Mouse (Mus musculus) stomach, postnatal 0 days (tissue): Measurements from ENCODE around the gene Asb13. TPM values are rescaled to one million over a fixed set of nuclear protein-coding genes. Genes with fewer than 3 reads are reported as not detected.

ENCODE experiments used
- ATAC-seq: fragments of 200-750 bp; cut with Nextera tagmentation; 2 replicates; pipeline ENCODE4 v1.8.0; 2017; ENCODE audit not compliant: low FRiP score, low TSS enrichment
- DNase-seq: peaks from one replicate; pipeline ENCODE4 v3.0.0-alpha.2; 2016; ENCODE audit warnings: low spot score
- H3K27ac ChIP-seq: fragments of 300-500 bp; sonication (generic); replicated peaks from 2 replicates; pipeline ENCODE4 v1.5.1; 2014; ENCODE audit warnings: mild to moderate bottlenecking, control low read depth
- H3K27me3 ChIP-seq: fragments of 300-500 bp; sonication (generic); 2 replicates; pipeline ENCODE4 v1.6.1; 2014; ENCODE audit warnings: low read length; ENCODE audit not compliant: control insufficient read depth, insufficient read depth
- H3K36me3 ChIP-seq: fragments of 300-500 bp; sonication (generic); 2 replicates; pipeline ENCODE4 v1.6.1; 2014; ENCODE audit warnings: low read length, mixed read lengths; ENCODE audit not compliant: control insufficient read depth, insufficient read depth
- H3K4me1 ChIP-seq: fragments of 300-500 bp; sonication (generic); replicated peaks from 2 replicates; pipeline ENCODE4 v1.6.1; 2014; ENCODE audit warnings: antibody characterized with exemption; ENCODE audit not compliant: control insufficient read depth, insufficient read depth
- H3K4me2 ChIP-seq: fragments of 300-500 bp; sonication (generic); replicated peaks from 2 replicates; pipeline ENCODE4 v1.6.1; 2014; ENCODE audit warnings: low read depth, mild to moderate bottlenecking, control low read depth, moderate library complexity
- H3K4me3 ChIP-seq: fragments of 300-500 bp; sonication (generic); 2 replicates; pipeline ENCODE4 v1.5.1; 2014; ENCODE audit warnings: low read depth, low read length, control low read depth
- H3K9ac ChIP-seq: fragments of 300-500 bp; sonication (generic); 2 replicates; pipeline ENCODE4 v1.6.1; 2014; ENCODE audit warnings: mild to moderate bottlenecking, low read length, control low read depth, mixed read lengths
- H3K9me3 ChIP-seq: fragments of 300-500 bp; sonication (generic); 2 replicates; pipeline ENCODE4 v1.6.1; 2016; ENCODE audit warnings: low read length; ENCODE audit not compliant: control insufficient read depth
- CTCF ChIP-seq: IDR thresholded peaks from 2 replicates; pipeline ENCODE4 v1.5.1; 2016; ENCODE audit warnings: antibody characterized with exemption, low read depth, mild to moderate bottlenecking, moderate library complexity
- EP300 ChIP-seq: optimal IDR thresholded peaks from 2 replicates; pipeline ENCODE3; 2016; ENCODE audit warnings: antibody characterized with exemption
- WGBS: fragments of 180-500 bp; shearing (Covaris S2); extraction: QIAGEN DNeasy Blood & Tissue Kit; methylation state at CpG from one replicate; pipeline ENCODE4 v1.1.7; 2014; 5-methylcytosine and 5-hydroxymethylcytosine counted together
- polyA plus RNA-seq: library from polyadenylated mRNA; unstranded; fragments of >200 nt; fragmentation: Nextera tagmentation; extraction: Ambion mirVana; gene quantifications from 2 replicates; pipeline ENCODE4 v1.2.1, GENCODE M21; 2015

Asb13 gene
- polyA plus RNA-seq, 1 experiment from 2014 or later: 12.9 TPM

GRCm38 (mm10) chr13:3668068-3668467, 34.2 kb downstream of the Asb13 start:
- DNase-seq (no peak), ATAC-seq (no peak)
- Histone ChIP-seq H3K4me2 (no peak overlapping the region), H3K9me3 (no peaks in the 10 kb centered on the region), H3K4me3 (no peak overlapping the region), H3K27me3 (no peaks in the 10 kb centered on the region), H3K36me3 (no peaks in the 10 kb centered on the region), H3K9ac (no peak overlapping the region), H3K4me1 (no peaks in the 10 kb centered on the region), H3K27ac (no peak overlapping the region)
- 89% methylated on average over 3 of the region's 3 CpGs for WGBS
- no peak for TF ChIP-seq CTCF
- no peak for TF ChIP-seq EP300

- no peaks in the 10 kb centered on the region for H3K9me3 ChIP-seq
- DNase-seq (no peak), ATAC-seq (no peak)
- no peaks in the 10 kb centered on the region for H3K4me1 ChIP-seq
- H3K27ac ChIP-seq: no peak overlapping the region
- no peak overlapping the region for H3K4me3 ChIP-seq
- H3K4me2 ChIP-seq: no peak overlapping the region
- TF ChIP-seq CTCF (0 out of 2 replicates have a peak, but pooled peaks have one; percentile 14), EP300 (no peak)
- no peaks in the 10 kb centered on the region for H3K27me3 ChIP-seq
- H3K9ac ChIP-seq: no peak overlapping the region
- WGBS: 82% methylated on average over 1 of the region's 1 CpGs
- no peaks in the 10 kb centered on the region for H3K36me3 ChIP-seq
These were observed 35.8 kb downstream of the Asb13 start for GRCm38 (mm10) chr13:3669611-3670010.

- Histone ChIP-seq H3K36me3 (no peaks in the 10 kb centered on the region), H3K4me3 (no peak overlapping the region), H3K27me3 (no peaks in the 10 kb centered on the region), H3K4me2 (no peak overlapping the region), H3K9ac (no peak overlapping the region), H3K9me3 (no peaks in the 10 kb centered on the region), H3K4me1 (no peaks in the 10 kb centered on the region), H3K27ac (no peak overlapping the region)
- ATAC-seq (no peak), DNase-seq (no peak)
- 70% methylated on average over 1 of the region's 1 CpGs for WGBS
- no peak for TF ChIP-seq EP300
- no peak for TF ChIP-seq CTCF
These were observed 36.2 kb downstream of the Asb13 start for GRCm38 (mm10) chr13:3670039-3670438.

- Histone ChIP-seq H3K36me3 (no peaks in the 10 kb centered on the region), H3K9me3 (no peaks in the 10 kb centered on the region), H3K9ac (no peak overlapping the region), H3K4me3 (no peak overlapping the region), H3K4me1 (no peaks in the 10 kb centered on the region), H3K27ac (no peak overlapping the region), H3K27me3 (no peaks in the 10 kb centered on the region), H3K4me2 (no peak overlapping the region)
- TF ChIP-seq CTCF (no peak), EP300 (no peak)
- 77% methylated on average over 3 of the region's 3 CpGs for WGBS
- DNase-seq: no peak
- no peak for ATAC-seq
These were observed 39.3 kb downstream of the Asb13 start for GRCm38 (mm10) chr13:3673151-3673550.

DNA sequence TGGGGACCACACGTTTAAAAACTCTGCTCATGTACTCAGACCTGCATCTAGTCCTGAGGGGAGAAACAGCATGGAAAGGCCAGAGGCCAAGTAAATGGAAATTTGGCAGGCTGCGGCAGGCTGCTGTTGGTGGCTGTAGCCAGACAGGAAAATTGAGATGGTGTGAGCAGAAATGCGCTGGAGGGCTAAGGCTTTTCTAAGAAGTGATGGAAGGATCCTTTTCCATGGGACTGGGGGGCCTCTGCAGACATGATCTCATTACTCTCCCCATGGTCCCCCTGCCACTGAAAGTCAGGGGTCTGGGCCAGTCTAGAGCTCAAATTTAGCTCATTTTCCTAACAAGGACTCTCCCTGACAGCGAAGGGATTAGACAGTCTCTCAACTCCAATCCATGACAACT, 39.8 kb downstream of the Asb13 start:
- no peak overlapping the region for H3K27ac ChIP-seq
- no peak for DNase-seq

DNA sequence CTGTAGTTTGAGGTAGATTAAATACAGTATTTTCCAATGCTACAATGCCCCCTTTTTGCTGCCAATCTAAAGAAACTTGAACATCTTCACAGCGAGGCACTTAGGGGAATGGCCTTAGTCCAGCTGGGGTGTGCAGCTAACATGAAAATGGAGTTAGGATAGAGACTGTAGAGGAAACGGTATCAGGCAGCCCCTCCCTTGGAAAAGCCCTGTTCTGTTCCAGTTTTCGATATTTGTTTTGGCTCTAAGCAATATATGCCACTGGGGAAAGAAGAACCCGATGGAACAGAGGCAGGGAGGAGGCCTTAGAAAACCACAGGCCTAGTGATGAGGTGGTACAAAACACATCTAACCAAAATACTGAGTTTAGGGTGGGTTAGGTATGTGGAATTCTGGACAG, 42.0 kb downstream of the Asb13 start:
- WGBS: 73% methylated on average over 4 of the region's 4 CpGs
- Histone ChIP-seq H3K36me3 (no peaks in the 10 kb centered on the region), H3K4me2 (no peak overlapping the region), H3K9me3 (no peaks in the 10 kb centered on the region), H3K27me3 (no peaks in the 10 kb centered on the region), H3K4me3 (no peak overlapping the region), H3K4me1 (no peaks in the 10 kb centered on the region), H3K27ac (no peak overlapping the region), H3K9ac (no peak overlapping the region)
- TF ChIP-seq EP300 (no peak), CTCF (no peak)
- ATAC-seq (no peak), DNase-seq (no peak)

More for the DNA sequence above, 39.8 kb downstream of the Asb13 start:
- TF ChIP-seq EP300: no peak
- TF ChIP-seq CTCF: no peak
- Histone ChIP-seq H3K4me1 (no peaks in the 10 kb centered on the region), H3K9me3 (no peaks in the 10 kb centered on the region), H3K9ac (no peak overlapping the region), H3K36me3 (no peaks in the 10 kb centered on the region), H3K27me3 (no peaks in the 10 kb centered on the region), H3K4me3 (no peak overlapping the region), H3K4me2 (no peak overlapping the region)
- ATAC-seq: no peak
- 61% methylated on average over 4 of the region's 4 CpGs for WGBS
